Mouse (Mus musculus) midbrain, embryonic 11.5 days (tissue): ENCODE measurements at regions not wholly inside any gene's neighbourhood (a gene's known extent, or its start where the extent isn't known, plus 50 kb on each side); places are given as distances from the start of the nearest gene placed in this dataset.

Experiments used
- ATAC-seq: fragments of 200-750 bp; cut with Nextera tagmentation; 2 replicates; pipeline ENCODE4 v1.8.0; 2017; ENCODE audit warnings: moderate TSS enrichment, moderate library complexity; ENCODE audit not compliant: low FRiP score
- DNase-seq: peaks from one replicate; pipeline ENCODE4 v3.0.0; 2015; ENCODE audit warnings: low spot score; ENCODE audit errors: missing footprints
- H3K27ac ChIP-seq: fragments of 300-500 bp; sonication (generic); 2 replicates; pipeline ENCODE4 v1.5.1; 2014; ENCODE audit warnings: low read depth, low read length
- H3K27me3 ChIP-seq: fragments of 300-500 bp; sonication (generic); 2 replicates; pipeline ENCODE4 v1.6.1; 2014; ENCODE audit warnings: mild to moderate bottlenecking, low read length, moderate library complexity, mixed read lengths; ENCODE audit not compliant: control insufficient read depth, insufficient read depth
- H3K36me3 ChIP-seq: fragments of 300-500 bp; sonication (generic); 2 replicates; pipeline ENCODE4 v1.6.1; 2014; ENCODE audit warnings: mild to moderate bottlenecking, low read length, moderate library complexity, mixed read lengths; ENCODE audit not compliant: control insufficient read depth, insufficient read depth
- H3K4me1 ChIP-seq: fragments of 300-500 bp; sonication (generic); 2 replicates; pipeline ENCODE4 v1.6.1; 2014; ENCODE audit warnings: low read length; ENCODE audit not compliant: control insufficient read depth, insufficient read depth
- H3K4me2 ChIP-seq: fragments of 300-500 bp; sonication (generic); 2 replicates; pipeline ENCODE4 v1.6.1; 2014; ENCODE audit warnings: mild to moderate bottlenecking, moderate library complexity
- H3K4me3 ChIP-seq: fragments of 300-500 bp; sonication (generic); 2 replicates; pipeline ENCODE4 v1.5.1; 2014; ENCODE audit warnings: low read depth, low read length
- H3K9ac ChIP-seq: fragments of 300-500 bp; sonication (generic); 2 replicates; pipeline ENCODE4 v1.6.1; 2014; ENCODE audit warnings: low read length
- H3K9me3 ChIP-seq: fragments of 300-500 bp; sonication (generic); 2 replicates; pipeline ENCODE4 v1.6.1; 2016; ENCODE audit warnings: low read length; ENCODE audit not compliant: control insufficient read depth
- WGBS: fragments of 180-500 bp; shearing (Covaris S2); extraction: QIAGEN DNeasy Blood & Tissue Kit; methylation state at CpG from one replicate; pipeline ENCODE4 v1.1.7; 2014; 5-methylcytosine and 5-hydroxymethylcytosine counted together

GRCm38 (mm10) chr1:34930571-34930970 is 80.8 kb downstream of the Plekhb2 start:
- Histone ChIP-seq H3K4me3 (no peak overlapping the region), H3K4me2 (no peak overlapping the region), H3K27me3 (no peaks in the 10 kb centered on the region), H3K9me3 (peaks cover 10% of the 10 kb centered on the region), H3K27ac (no peak overlapping the region), H3K36me3 (no peaks in the 10 kb centered on the region), H3K4me1 (no peaks in the 10 kb centered on the region), H3K9ac (no peak overlapping the region)
- DNase-seq (no peak), ATAC-seq (no peak)
- 88% methylated on average over 11 of the region's 11 CpGs for WGBS

- no peak overlapping the region for H3K4me2 ChIP-seq
- no peak for DNase-seq
- H3K27ac ChIP-seq: no peak overlapping the region
- H3K36me3 ChIP-seq: no peaks in the 10 kb centered on the region
- no peak for ATAC-seq
- H3K4me1 ChIP-seq: no peaks in the 10 kb centered on the region
- no peak overlapping the region for H3K4me3 ChIP-seq
- no peaks in the 10 kb centered on the region for H3K9me3 ChIP-seq
- WGBS: 94% methylated on average over 1 of the region's 1 CpGs
- H3K27me3 ChIP-seq: no peaks in the 10 kb centered on the region
- H3K9ac ChIP-seq: no peak overlapping the region
Measured at GRCm38 (mm10) chr1:34943196-34943595, 93.4 kb downstream of the Plekhb2 start.

GRCm38 (mm10) chr1:34961633-34962507 is 112.1 kb downstream of the Plekhb2 start:
- H3K9me3 ChIP-seq: no peaks in the 10 kb centered on the region
- H3K36me3 ChIP-seq: no peaks in the 10 kb centered on the region
- H3K27me3 ChIP-seq: no peaks in the 10 kb centered on the region
- no peak overlapping the region for H3K9ac ChIP-seq
- DNase-seq: no peak
- WGBS: 79% methylated on average over 19 of the region's 19 CpGs
- no peak overlapping the region for H3K27ac ChIP-seq
- no peak overlapping the region for H3K4me2 ChIP-seq
- ATAC-seq: no peak
- H3K4me1 ChIP-seq: no peaks in the 10 kb centered on the region
- no peak overlapping the region for H3K4me3 ChIP-seq

- no peak overlapping the region for H3K4me3 ChIP-seq
- H3K27me3 ChIP-seq: no peaks in the 10 kb centered on the region
- no peaks in the 10 kb centered on the region for H3K36me3 ChIP-seq
- no peak overlapping the region for H3K4me2 ChIP-seq
- no peaks in the 10 kb centered on the region for H3K4me1 ChIP-seq
- H3K9me3 ChIP-seq: no peaks in the 10 kb centered on the region
- H3K9ac ChIP-seq: no peak overlapping the region
- ATAC-seq: no peak
- no peak overlapping the region for H3K27ac ChIP-seq
- DNase-seq: no peak
- WGBS: 86% methylated on average over 6 of the region's 6 CpGs
Measured at GRCm38 (mm10) chr1:34962508-34962885, 112.7 kb downstream of the Plekhb2 start.

GRCm38 (mm10) chr1:34974801-34975200 is 125.0 kb downstream of the Plekhb2 start:
- Histone ChIP-seq H3K27me3 (no peaks in the 10 kb centered on the region), H3K9ac (no peak overlapping the region), H3K27ac (no peak overlapping the region), H3K36me3 (no peaks in the 10 kb centered on the region), H3K4me2 (no peak overlapping the region), H3K9me3 (no peaks in the 10 kb centered on the region; the same call in 1 of the 2 replicates), H3K4me1 (no peaks in the 10 kb centered on the region), H3K4me3 (no peak overlapping the region)
- ATAC-seq: no peak
- WGBS: 85% methylated on average over 6 of the region's 6 CpGs
- no peak for DNase-seq

GRCm38 (mm10) chr1:34978156-34978555 is 128.4 kb downstream of the Plekhb2 start:
- Histone ChIP-seq H3K4me1 (no peaks in the 10 kb centered on the region), H3K9me3 (no peaks in the 10 kb centered on the region; the same call in 1 of the 2 replicates), H3K4me3 (no peak overlapping the region), H3K4me2 (no peak overlapping the region), H3K36me3 (no peaks in the 10 kb centered on the region), H3K27me3 (no peaks in the 10 kb centered on the region), H3K9ac (no peak overlapping the region), H3K27ac (no peak overlapping the region)
- WGBS: 89% methylated on average over 10 of the region's 10 CpGs
- ATAC-seq: no peak
- no peak for DNase-seq

- no peak overlapping the region for H3K27ac ChIP-seq
- H3K4me2 ChIP-seq: no peak overlapping the region
- H3K4me3 ChIP-seq: no peak overlapping the region
- no peaks in the 10 kb centered on the region for H3K27me3 ChIP-seq
- ATAC-seq: no peak
- H3K9ac ChIP-seq: no peak overlapping the region
- H3K9me3 ChIP-seq: no peaks in the 10 kb centered on the region; the same call in 1 of the 2 replicates
- no peaks in the 10 kb centered on the region for H3K36me3 ChIP-seq
- WGBS: 78% methylated on average over 3 of the region's 3 CpGs
- H3K4me1 ChIP-seq: no peaks in the 10 kb centered on the region
- no peak for DNase-seq
Measured at GRCm38 (mm10) chr1:34979350-34979749, 129.6 kb downstream of the Plekhb2 start.

- H3K4me1 ChIP-seq: no peaks in the 10 kb centered on the region
- DNase-seq (no peak), ATAC-seq (no peak)
- no peak overlapping the region for H3K4me3 ChIP-seq
- no peaks in the 10 kb centered on the region for H3K27me3 ChIP-seq
- no peak overlapping the region for H3K27ac ChIP-seq
- WGBS: 91% methylated on average over 2 of the region's 2 CpGs
- no peaks in the 10 kb centered on the region; the same call in 1 of the 2 replicates for H3K9me3 ChIP-seq
- no peaks in the 10 kb centered on the region for H3K36me3 ChIP-seq
- no peak overlapping the region for H3K4me2 ChIP-seq
- no peak overlapping the region for H3K9ac ChIP-seq
Measured at GRCm38 (mm10) chr1:34981934-34982333, 132.2 kb downstream of the Plekhb2 start.

GRCm38 (mm10) chr1:34982966-34983365 is 133.2 kb downstream of the Plekhb2 start:
- WGBS: 84% methylated on average over 2 of the region's 2 CpGs
- no peak for DNase-seq

More at GRCm38 (mm10) chr1:34982966-34983365, 133.2 kb downstream of the Plekhb2 start:
- H3K9ac ChIP-seq: no peak overlapping the region
- H3K36me3 ChIP-seq: no peaks in the 10 kb centered on the region
- H3K27me3 ChIP-seq: no peaks in the 10 kb centered on the region
- no peak overlapping the region for H3K4me3 ChIP-seq
- no peaks in the 10 kb centered on the region; the same call in 1 of the 2 replicates for H3K9me3 ChIP-seq
- no peaks in the 10 kb centered on the region for H3K4me1 ChIP-seq
- no peak overlapping the region for H3K4me2 ChIP-seq
- ATAC-seq: no peak
- no peak overlapping the region for H3K27ac ChIP-seq
